Mouse (Mus musculus): ENCODE measurements around the gene Tcp11.

Gene Tcp11

GRCm38 (mm10) chr17:28067303-28067702 lies 13.1 kb downstream of the Tcp11 start:
- no peak for TF ChIP-seq GATA4 (IDR thresholded peaks at IDR 0.05; ENCODE audit: insufficient replicate concordance, low read length)

GRCm38 (mm10) chr17:28063163-28063562 lies 17.3 kb downstream of the Tcp11 start:
- no peak for TF ChIP-seq GATA4 (IDR thresholded peaks at IDR 0.05; ENCODE audit: insufficient replicate concordance, low read length)

- no peak for TF ChIP-seq GATA4 (IDR thresholded peaks at IDR 0.05; ENCODE audit: insufficient replicate concordance, low read length)
Observed at GRCm38 (mm10) chr17:28062710-28063109, 17.7 kb downstream of the Tcp11 start.

GRCm38 (mm10) chr17:28061472-28061871 lies 19.0 kb downstream of the Tcp11 start:
- TF ChIP-seq GATA4 (IDR thresholded peaks at IDR 0.05; ENCODE audit: insufficient replicate concordance, low read length) = no peak

GRCm38 (mm10) chr17:28060681-28061080 lies 19.8 kb downstream of the Tcp11 start:
- TF ChIP-seq GATA4 (IDR thresholded peaks at IDR 0.05; ENCODE audit: insufficient replicate concordance, low read length) = no peak

GRCm38 (mm10) chr17:28058346-28058745 lies 22.1 kb downstream of the Tcp11 start:
- no peak for TF ChIP-seq GATA4 (IDR thresholded peaks at IDR 0.05; ENCODE audit: insufficient replicate concordance, low read length)

GRCm38 (mm10) chr17:28052293-28052863 lies 28.1 kb downstream of the Tcp11 start:
- TF ChIP-seq GATA4 (IDR thresholded peaks at IDR 0.05; ENCODE audit: insufficient replicate concordance, low read length) = no peak

- TF ChIP-seq GATA4 (IDR thresholded peaks at IDR 0.05; ENCODE audit: insufficient replicate concordance, low read length) = no peak
Observed at GRCm38 (mm10) chr17:28050210-28050609, 30.2 kb downstream of the Tcp11 start.

- TF ChIP-seq GATA4 (IDR thresholded peaks at IDR 0.05; ENCODE audit: insufficient replicate concordance, low read length) = no peak
Observed at GRCm38 (mm10) chr17:28048425-28048824, 32.0 kb downstream of the Tcp11 start.

- no peak for TF ChIP-seq GATA4 (IDR thresholded peaks at IDR 0.05; ENCODE audit: insufficient replicate concordance, low read length)
Observed at GRCm38 (mm10) chr17:28047520-28047919, 32.9 kb downstream of the Tcp11 start.

GRCm38 (mm10) chr17:28047017-28047416 lies 33.4 kb downstream of the Tcp11 start:
- no peak for TF ChIP-seq GATA4 (IDR thresholded peaks at IDR 0.05; ENCODE audit: insufficient replicate concordance, low read length)

- no peak for TF ChIP-seq GATA4 (IDR thresholded peaks at IDR 0.05; ENCODE audit: insufficient replicate concordance, low read length)
Observed at GRCm38 (mm10) chr17:28042299-28042771, 38.1 kb downstream of the Tcp11 start.

- TF ChIP-seq GATA4 (IDR thresholded peaks at IDR 0.05; ENCODE audit: insufficient replicate concordance, low read length) = no peak
Observed at GRCm38 (mm10) chr17:28041298-28041697, 39.1 kb downstream of the Tcp11 start.

- no peak for TF ChIP-seq GATA4 (IDR thresholded peaks at IDR 0.05; ENCODE audit: insufficient replicate concordance, low read length)
Observed at GRCm38 (mm10) chr17:28040620-28041019, 39.8 kb downstream of the Tcp11 start.

GRCm38 (mm10) chr17:28036813-28037756 lies 43.4 kb downstream of the Tcp11 start:
- TF ChIP-seq GATA4 (IDR thresholded peaks at IDR 0.05; ENCODE audit: insufficient replicate concordance, low read length) = no peak

GRCm38 (mm10) chr17:28034986-28035385 lies 45.5 kb downstream of the Tcp11 start:
- no peak for TF ChIP-seq GATA4 (IDR thresholded peaks at IDR 0.05; ENCODE audit: insufficient replicate concordance, low read length)

Data from liver, adult (tissue).